Mouse (Mus musculus): ENCODE measurements around the gene Il4. TPM values are rescaled to one million over a fixed set of nuclear protein-coding genes. Genes with fewer than 3 reads are reported as not detected.
A peak's percentile ranks its signal among the peaks of the same experiment; 100 is the strongest.

Il4 gene
- polyA plus RNA-seq, 1 experiment from 2014 or later: 2.6 TPM

DNA sequence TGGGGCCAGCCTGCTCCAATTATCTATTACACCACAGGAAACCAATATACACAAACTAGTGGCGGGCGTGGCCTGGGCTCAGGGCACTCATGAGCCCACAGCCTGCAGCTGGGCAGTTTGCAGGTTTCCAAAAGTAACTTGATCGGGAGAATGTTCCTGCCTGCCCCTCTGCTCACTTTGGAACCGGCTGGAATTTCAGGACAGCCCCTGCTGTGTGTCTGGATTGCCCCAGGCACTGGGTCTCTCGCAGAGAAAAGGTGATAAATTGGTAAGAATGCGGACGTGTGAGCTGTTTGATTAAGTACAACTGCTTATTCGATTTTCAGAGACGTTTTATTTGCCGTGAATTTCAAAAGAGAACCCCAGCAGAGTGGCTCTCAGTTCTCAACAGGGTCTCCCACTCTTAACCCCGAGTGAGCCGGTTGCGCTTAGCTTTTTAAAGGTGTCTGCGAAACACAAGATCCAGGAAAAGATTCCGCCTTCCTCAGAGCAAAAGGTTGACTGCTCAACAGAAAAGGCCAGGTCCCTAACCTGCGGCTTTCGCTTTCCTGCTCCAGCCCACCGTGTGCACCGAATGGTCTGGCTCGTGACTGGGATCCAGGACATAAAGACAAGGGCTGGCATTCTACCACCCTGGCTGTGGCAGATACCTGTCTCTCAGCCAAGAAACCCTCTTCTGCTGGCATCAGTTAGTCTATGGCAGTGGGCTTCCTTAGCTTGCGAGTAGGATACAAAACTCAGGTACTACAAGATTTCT, 18.8 kb upstream of the Il4 start:
- Histone ChIP-seq H3K4me2 (no peak overlapping the region), H3K9ac (no peak overlapping the region), H3K4me1 (peaks cover 14% of the 10 kb centered on the region), H3K36me3 (replicated peaks) (no peaks in the 10 kb centered on the region), H3K4me3 (replicated peaks) (no peak overlapping the region), H3K9me3 (no peaks in the 10 kb centered on the region), H3K27me3 (peaks cover 33% of the 10 kb centered on the region), H3K27ac (no peak overlapping the region)
- 23% methylated on average over 21 of the region's 21 CpGs for WGBS
- no peak for ATAC-seq (ENCODE audit: low FRiP score)

DNA sequence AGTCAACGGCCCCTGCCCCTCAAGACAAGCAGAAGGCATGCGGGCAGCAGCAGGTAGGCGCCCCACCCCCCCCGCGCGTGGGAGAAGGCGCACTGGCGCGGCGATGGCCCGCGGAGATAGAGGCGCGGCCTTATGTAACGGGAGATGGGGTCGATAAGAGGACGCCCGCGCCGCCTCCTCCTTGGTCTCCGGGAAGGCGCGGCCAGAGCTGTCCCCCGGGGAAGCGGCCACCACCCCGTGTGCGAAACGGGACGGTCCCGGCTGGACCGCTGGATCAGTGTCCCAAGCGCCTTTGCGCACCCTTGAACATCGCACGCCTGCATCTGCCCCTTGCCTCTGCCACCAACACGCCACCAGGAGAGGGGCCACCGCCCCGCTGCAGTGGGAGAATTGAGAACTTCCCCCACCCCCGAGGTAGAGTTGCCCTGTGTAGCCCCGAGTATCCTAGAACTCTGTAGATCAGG, 17.7 kb upstream of the Il4 start:
- peak overlapping the region; percentile 39 for H3K4me3 ChIP-seq (replicated peaks)

GRCm38 (mm10) chr11:53635590-53636182, 17.2 kb upstream of the Il4 start:
- peak overlapping the region; percentile 55; the same call in 1 of the 2 replicates for H3K9ac ChIP-seq
- peaks cover 14% of the 10 kb centered on the region for H3K4me1 ChIP-seq
- no peaks in the 10 kb centered on the region for H3K36me3 ChIP-seq (replicated peaks)
- H3K27me3 ChIP-seq: peaks cover 33% of the 10 kb centered on the region
- peak overlapping the region; percentile 39 for H3K4me3 ChIP-seq (replicated peaks)
- no peak overlapping the region for H3K27ac ChIP-seq
- WGBS: 40% methylated on average over 9 of the region's 9 CpGs
- ATAC-seq (ENCODE audit: low FRiP score): no peak
- no peaks in the 10 kb centered on the region for H3K9me3 ChIP-seq
- peak overlapping the region; percentile 66 for H3K4me2 ChIP-seq

More for the DNA sequence above, 17.7 kb upstream of the Il4 start:
- Histone ChIP-seq H3K27ac (no peak overlapping the region), H3K9ac (peak overlapping the region; percentile 55), H3K9me3 (no peaks in the 10 kb centered on the region), H3K36me3 (replicated peaks) (no peaks in the 10 kb centered on the region), H3K4me1 (peaks cover 14% of the 10 kb centered on the region), H3K4me2 (peak overlapping the region; percentile 66), H3K27me3 (peaks cover 33% of the 10 kb centered on the region)
- ATAC-seq (ENCODE audit: low FRiP score): no peak
- WGBS: 1% methylated on average over 38 of the region's 40 CpGs

DNA sequence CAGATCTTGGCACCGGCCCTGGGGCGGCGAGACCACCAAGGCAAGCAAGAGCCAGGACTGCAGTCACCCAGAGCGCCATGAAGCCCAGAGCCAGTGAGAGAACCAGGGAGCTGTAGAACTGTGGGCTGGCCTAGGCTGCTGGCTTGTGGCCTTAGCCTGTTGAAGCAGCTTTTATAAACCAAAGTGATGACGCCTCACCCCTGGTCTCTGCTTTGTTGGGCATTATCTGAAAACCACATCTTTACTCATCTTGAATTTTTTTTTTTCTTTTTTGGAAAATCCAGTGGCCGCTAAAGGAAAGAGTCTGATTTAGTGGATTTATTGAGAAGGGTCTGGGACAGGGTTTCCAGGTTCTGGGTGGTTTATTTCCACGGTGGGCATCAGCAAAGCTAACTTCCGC, 16.1 kb upstream of the Il4 start, which contains the start of gene Il13:
Il13 (minus strand) TSS at position 147 of the 400 bp plus-strand sequence.
- 92% methylated on average over 8 of the region's 8 CpGs for WGBS

DNA sequence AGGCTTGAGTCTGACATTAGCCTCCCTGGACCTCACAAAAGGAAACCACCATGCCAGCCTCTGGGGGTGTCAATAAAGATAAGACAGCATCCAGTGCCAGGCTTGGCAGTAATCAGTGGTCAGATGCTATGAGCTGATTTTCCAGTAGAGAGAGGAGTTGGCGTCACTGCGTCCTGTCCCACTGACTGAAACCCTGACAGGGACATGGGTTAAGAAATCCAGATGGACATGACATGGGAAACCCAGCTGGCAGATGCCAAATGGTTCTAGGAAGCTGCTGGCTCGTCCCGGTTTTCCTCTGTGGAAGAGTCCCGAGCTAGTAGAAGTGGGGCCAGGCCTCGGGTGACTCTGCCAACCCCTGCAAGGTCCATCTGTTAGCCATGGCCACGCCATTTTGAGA, 15.2 kb upstream of the Il4 start:
- WGBS: 88% methylated on average over 7 of the region's 7 CpGs
- H3K36me3 ChIP-seq (replicated peaks): no peaks in the 10 kb centered on the region
- H3K27ac ChIP-seq: no peak overlapping the region

More for the DNA sequence above, 16.1 kb upstream of the Il4 start, which contains the start of gene Il13:
- H3K27ac ChIP-seq: no peak within 1 kb of the TSS
- H3K4me1 ChIP-seq: peaks cover 14% of the 10 kb centered on the region
- H3K4me3 ChIP-seq (replicated peaks): no peak within 1 kb of the TSS
- peaks cover 33% of the 10 kb centered on the region for H3K27me3 ChIP-seq
- no peak within 1 kb of the TSS for H3K9ac ChIP-seq
- ATAC-seq (ENCODE audit: low FRiP score): no peak
- H3K9me3 ChIP-seq: no peaks in the 10 kb centered on the region
- H3K4me2 ChIP-seq: no peak within 1 kb of the TSS
- no peaks in the 10 kb centered on the region for H3K36me3 ChIP-seq (replicated peaks)

GRCm38 (mm10) chr11:53632122-53632733, 13.8 kb upstream of the Il4 start:
- H3K4me1 ChIP-seq: peaks cover 13% of the 10 kb centered on the region
- no peak overlapping the region for H3K9ac ChIP-seq
- H3K4me3 ChIP-seq (replicated peaks): no peak overlapping the region
- no peak overlapping the region for H3K4me2 ChIP-seq
- H3K36me3 ChIP-seq (replicated peaks): no peaks in the 10 kb centered on the region
- peaks cover 26% of the 10 kb centered on the region for H3K27me3 ChIP-seq
- H3K27ac ChIP-seq: no peak overlapping the region
- 69% methylated on average over 14 of the region's 14 CpGs for WGBS
- no peaks in the 10 kb centered on the region for H3K9me3 ChIP-seq
- ATAC-seq (ENCODE audit: low FRiP score): no peak

More for the DNA sequence above, 15.2 kb upstream of the Il4 start:
- Histone ChIP-seq H3K9ac (no peak overlapping the region), H3K4me2 (no peak overlapping the region), H3K9me3 (no peaks in the 10 kb centered on the region), H3K4me3 (replicated peaks) (no peak overlapping the region), H3K4me1 (peaks cover 14% of the 10 kb centered on the region), H3K27me3 (peaks cover 33% of the 10 kb centered on the region)
- ATAC-seq (ENCODE audit: low FRiP score): no peak

DNA sequence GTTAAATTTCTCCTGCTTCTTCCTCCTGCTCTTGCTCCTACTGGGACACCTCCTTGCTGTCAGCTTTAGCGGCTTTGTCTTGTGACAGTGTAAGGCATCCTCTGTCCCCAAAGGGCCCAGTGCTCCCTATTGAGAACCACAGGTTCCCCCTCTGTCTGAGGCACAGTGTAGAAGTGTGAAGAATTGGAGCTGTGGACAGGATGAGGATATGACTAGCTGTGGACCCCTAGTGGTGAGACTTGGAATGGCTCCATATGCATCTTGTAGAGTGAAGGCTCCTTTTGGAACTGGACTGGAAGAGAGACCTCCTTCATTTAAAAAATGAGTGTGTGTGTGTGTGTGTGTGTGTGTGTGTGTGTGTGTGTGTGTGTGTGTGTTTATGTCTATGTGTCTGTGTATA, 9.4 kb upstream of the Il4 start:
- Histone ChIP-seq H3K4me2 (no peak overlapping the region), H3K9me3 (0 out of 2 replicates have a peak, but pooled peaks cover 3% of the 10 kb centered on the region), H3K36me3 (replicated peaks) (no peaks in the 10 kb centered on the region), H3K27ac (no peak overlapping the region), H3K27me3 (no peaks in the 10 kb centered on the region), H3K9ac (no peak overlapping the region), H3K4me1 (no peaks in the 10 kb centered on the region), H3K4me3 (replicated peaks) (no peak overlapping the region)
- 14% methylated on average over 1 of the region's 1 CpGs for WGBS
- 0 out of 2 replicates have a peak, but pooled peaks have one; percentile 73 for ATAC-seq (ENCODE audit: low FRiP score)

DNA sequence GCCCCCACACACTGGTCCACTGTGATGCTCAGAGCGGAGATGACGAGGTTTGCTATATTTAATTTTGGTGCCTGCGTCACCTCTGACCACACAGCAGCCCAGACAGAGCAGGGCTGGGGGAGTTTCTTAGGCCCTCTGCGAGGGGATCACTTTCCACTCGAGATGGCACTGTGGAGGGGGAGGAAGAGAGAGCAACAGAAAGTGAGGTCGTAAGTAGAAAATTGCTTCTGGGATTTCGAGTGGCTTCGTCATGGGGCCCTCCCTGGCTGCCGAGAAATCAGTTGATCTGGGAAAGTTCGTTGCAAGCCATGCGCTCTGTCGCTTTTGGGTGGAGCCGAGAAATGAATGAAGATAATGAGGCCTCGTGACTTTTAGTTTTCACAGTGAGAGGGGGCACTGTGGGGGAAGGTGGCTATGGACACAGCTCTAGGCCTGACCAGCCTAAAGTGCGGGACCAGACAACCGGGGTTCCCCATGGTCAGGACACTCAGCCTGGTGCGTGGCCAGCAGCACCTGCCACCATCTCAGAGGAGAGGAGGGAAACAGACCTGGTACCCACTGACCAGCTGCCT, 8.4 kb upstream of the Il4 start:
- Histone ChIP-seq H3K4me1 (no peaks in the 10 kb centered on the region), H3K4me3 (replicated peaks) (no peak overlapping the region), H3K27me3 (no peaks in the 10 kb centered on the region), H3K36me3 (replicated peaks) (no peaks in the 10 kb centered on the region), H3K4me2 (no peak overlapping the region), H3K27ac (no peak overlapping the region), H3K9me3 (0 out of 2 replicates have a peak, but pooled peaks cover 3% of the 10 kb centered on the region), H3K9ac (0 out of 2 replicates have a peak overlapping the region, but pooled peaks have one; percentile 17)
- 70% methylated on average over 17 of the region's 17 CpGs for WGBS
- no peak for ATAC-seq (ENCODE audit: low FRiP score)

DNA sequence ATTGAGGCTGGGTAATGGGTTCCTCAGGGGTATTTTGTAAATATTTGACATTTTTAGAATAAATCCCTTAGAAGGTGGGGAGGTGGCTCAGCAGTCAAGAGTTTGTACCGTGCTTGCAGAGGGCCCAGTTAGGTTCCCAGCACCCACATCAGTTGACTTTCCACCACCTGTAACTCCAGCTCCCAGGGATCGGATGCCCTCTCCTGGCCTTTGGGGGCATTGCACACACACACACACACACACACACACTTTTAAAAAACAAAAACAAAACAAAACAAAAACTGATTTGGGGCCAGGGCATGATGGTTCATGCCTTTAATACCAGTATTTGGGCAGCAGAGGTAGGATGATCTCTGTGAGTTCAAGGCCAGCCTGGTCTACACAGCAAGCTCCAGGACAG, 5.7 kb upstream of the Il4 start:
- no peak for ATAC-seq (ENCODE audit: low FRiP score)
- no peak overlapping the region for H3K9ac ChIP-seq
- no peaks in the 10 kb centered on the region for H3K4me1 ChIP-seq
- H3K4me2 ChIP-seq: no peak overlapping the region
- no peaks in the 10 kb centered on the region for H3K36me3 ChIP-seq (replicated peaks)
- no peaks in the 10 kb centered on the region for H3K27me3 ChIP-seq
- 94% methylated on average over 2 of the region's 2 CpGs for WGBS
- H3K4me3 ChIP-seq (replicated peaks): no peak overlapping the region
- H3K9me3 ChIP-seq: 0 out of 2 replicates have a peak, but pooled peaks cover 3% of the 10 kb centered on the region
- H3K27ac ChIP-seq: no peak overlapping the region

DNA sequence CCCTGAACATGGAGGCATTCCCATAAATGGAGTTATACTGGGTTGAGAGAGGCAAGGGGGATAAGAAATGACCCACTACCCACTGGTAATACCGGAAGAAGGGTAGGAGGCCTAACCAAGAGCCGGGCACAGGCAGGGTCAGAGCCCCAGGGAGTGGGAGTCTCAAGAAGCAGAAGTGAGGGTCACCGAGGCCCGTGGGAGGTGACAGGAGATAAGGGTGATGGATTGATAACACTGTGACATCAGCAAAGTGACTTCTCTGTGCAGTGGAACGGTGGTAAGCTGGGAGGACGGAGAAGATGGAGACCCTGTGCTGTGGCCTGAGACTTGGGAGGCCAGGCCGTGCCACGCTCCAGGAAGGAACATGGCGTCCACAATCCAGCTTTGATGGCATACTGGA, 5.1 kb upstream of the Il4 start:
- no peaks in the 10 kb centered on the region for H3K27me3 ChIP-seq
- no peak overlapping the region for H3K4me3 ChIP-seq (replicated peaks)
- H3K4me2 ChIP-seq: no peak overlapping the region
- no peaks in the 10 kb centered on the region for H3K36me3 ChIP-seq (replicated peaks)
- 0 out of 2 replicates have a peak, but pooled peaks cover 3% of the 10 kb centered on the region for H3K9me3 ChIP-seq
- WGBS: 95% methylated on average over 9 of the region's 9 CpGs
- H3K9ac ChIP-seq: no peak overlapping the region
- ATAC-seq (ENCODE audit: low FRiP score): no peak
- H3K4me1 ChIP-seq: no peaks in the 10 kb centered on the region
- H3K27ac ChIP-seq: no peak overlapping the region

DNA sequence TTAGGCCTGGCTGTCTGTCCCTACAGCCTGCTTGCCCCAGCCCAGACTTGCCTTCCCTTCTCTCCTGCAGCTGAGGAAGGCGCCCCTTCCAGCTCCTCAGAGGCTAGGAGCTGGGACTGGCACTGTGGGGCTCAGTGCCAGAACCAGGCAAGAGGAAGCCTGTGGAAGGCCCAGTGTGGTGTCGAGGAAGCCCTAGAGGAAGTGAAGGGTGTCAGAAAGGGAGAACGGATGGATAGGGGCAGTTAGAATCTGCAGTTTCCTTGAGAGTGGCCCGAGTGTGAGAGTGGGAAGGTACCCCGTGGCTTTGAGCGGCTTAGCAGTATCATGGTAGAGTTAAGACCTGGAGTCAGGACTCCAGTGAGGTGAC, 4.0 kb upstream of the Il4 start:
- Histone ChIP-seq H3K27me3 (no peaks in the 10 kb centered on the region), H3K27ac (no peak overlapping the region), H3K9ac (no peak overlapping the region), H3K9me3 (0 out of 2 replicates have a peak, but pooled peaks cover 3% of the 10 kb centered on the region), H3K36me3 (replicated peaks) (no peaks in the 10 kb centered on the region), H3K4me3 (replicated peaks) (no peak overlapping the region), H3K4me1 (no peaks in the 10 kb centered on the region), H3K4me2 (no peak overlapping the region)
- ATAC-seq (ENCODE audit: low FRiP score): no peak
- WGBS: 87% methylated on average over 6 of the region's 6 CpGs

Measured in forebrain, embryonic 12.5 days (tissue).